Mouse (Mus musculus) midbrain, embryonic 15.5 days (tissue): ENCODE measurements at regions not wholly inside any gene's neighbourhood (a gene's known extent, or its start where the extent isn't known, plus 50 kb on each side); places are given as distances from the start of the nearest gene placed in this dataset.

Experiments
- ATAC-seq: fragments of 200-750 bp; cut with Nextera tagmentation; replicated peaks from 2 replicates; pipeline ENCODE4 v1.8.0; 2017; ENCODE audit warnings: moderate TSS enrichment
- H3K27ac ChIP-seq: fragments of 300-500 bp; sonication (generic); 2 replicates; pipeline ENCODE4 v1.5.1; 2015; ENCODE audit warnings: mild to moderate bottlenecking, inconsistent platforms
- H3K27me3 ChIP-seq: fragments of 300-500 bp; sonication (generic); replicated peaks from 2 replicates; pipeline ENCODE4 v1.6.1; 2015; ENCODE audit warnings: inconsistent platforms
- H3K36me3 ChIP-seq: fragments of 300-500 bp; sonication (generic); replicated peaks from 2 replicates; pipeline ENCODE4 v1.6.1; 2015; ENCODE audit warnings: inconsistent platforms
- H3K4me1 ChIP-seq: fragments of 300-500 bp; sonication (generic); 2 replicates; pipeline ENCODE4 v1.6.1; 2015; ENCODE audit warnings: inconsistent platforms
- H3K4me2 ChIP-seq: fragments of 300-500 bp; sonication (generic); 2 replicates; pipeline ENCODE4 v1.6.1; 2015; ENCODE audit warnings: inconsistent platforms, mild to moderate bottlenecking, moderate library complexity
- H3K4me3 ChIP-seq: fragments of 300-500 bp; sonication (generic); 2 replicates; pipeline ENCODE4 v1.5.1; 2015; ENCODE audit warnings: mild to moderate bottlenecking, inconsistent platforms
- H3K9ac ChIP-seq: fragments of 300-500 bp; sonication (generic); 2 replicates; pipeline ENCODE4 v1.6.1; 2015; ENCODE audit warnings: mild to moderate bottlenecking, inconsistent platforms
- H3K9me3 ChIP-seq: fragments of 300-500 bp; sonication (generic); 2 replicates; pipeline ENCODE4 v1.6.1; 2016; ENCODE audit warnings: inconsistent platforms
- WGBS: fragments of 180-500 bp; shearing (Covaris S2); methylation state at CpG from one replicate; pipeline ENCODE4 v1.1.7; 2015; ENCODE audit warnings: mixed read lengths; 5-methylcytosine and 5-hydroxymethylcytosine counted together

DNA sequence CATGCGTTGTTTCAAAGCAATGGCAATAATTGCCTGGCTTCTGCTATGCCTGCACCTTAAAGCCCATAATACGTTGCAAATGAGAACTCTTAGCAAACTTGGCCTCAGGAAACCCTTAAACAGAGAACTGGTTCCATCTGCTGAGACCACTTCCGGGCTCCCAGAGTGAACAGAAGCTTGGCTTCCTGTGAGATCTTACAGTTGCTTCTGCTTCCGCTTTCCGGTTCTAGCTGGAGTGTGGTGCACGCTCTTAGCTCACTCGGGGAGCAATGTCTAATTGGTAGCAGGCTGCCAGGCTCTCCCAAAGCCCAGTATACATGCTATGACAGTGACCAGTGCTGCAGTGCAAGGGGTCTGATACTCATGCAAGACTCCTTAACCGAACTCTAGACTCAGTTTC lies 109.7 kb upstream of the Tab2 start:
- Histone ChIP-seq H3K9me3 (no peaks in the 10 kb centered on the region), H3K27ac (no peak overlapping the region), H3K4me3 (no peak overlapping the region), H3K4me1 (no peaks in the 10 kb centered on the region), H3K9ac (no peak overlapping the region), H3K4me2 (no peak overlapping the region), H3K36me3 (no peaks in the 10 kb centered on the region), H3K27me3 (no peaks in the 10 kb centered on the region)
- ATAC-seq = no peak
- 92% methylated on average over 8 of the region's 8 CpGs for WGBS

DNA sequence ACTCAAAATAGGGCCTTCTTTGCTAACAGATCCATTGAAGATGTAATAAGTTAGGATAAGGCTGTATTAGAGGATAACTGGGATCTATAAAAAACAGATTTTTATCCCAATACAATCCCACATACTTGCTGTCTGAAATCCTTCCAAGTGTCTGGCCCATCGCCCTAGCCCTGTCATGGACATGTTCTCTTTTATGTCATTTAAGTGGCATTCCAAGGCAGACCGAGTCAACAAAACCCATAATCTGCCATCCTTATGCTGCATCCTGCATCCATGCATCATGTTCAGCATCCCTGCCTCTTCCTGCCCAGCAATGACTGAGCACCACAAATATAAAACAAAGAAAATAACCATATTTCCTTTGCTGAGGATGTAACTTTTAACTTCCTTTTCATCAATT lies 108.3 kb upstream of the Tab2 start:
- Histone ChIP-seq H3K9me3 (no peaks in the 10 kb centered on the region), H3K27me3 (no peaks in the 10 kb centered on the region), H3K4me2 (no peak overlapping the region), H3K4me3 (no peak overlapping the region), H3K36me3 (no peaks in the 10 kb centered on the region), H3K27ac (no peak overlapping the region), H3K9ac (no peak overlapping the region), H3K4me1 (no peaks in the 10 kb centered on the region)
- no peak for ATAC-seq
- WGBS = 82% methylated on average over 2 of the region's 2 CpGs

DNA sequence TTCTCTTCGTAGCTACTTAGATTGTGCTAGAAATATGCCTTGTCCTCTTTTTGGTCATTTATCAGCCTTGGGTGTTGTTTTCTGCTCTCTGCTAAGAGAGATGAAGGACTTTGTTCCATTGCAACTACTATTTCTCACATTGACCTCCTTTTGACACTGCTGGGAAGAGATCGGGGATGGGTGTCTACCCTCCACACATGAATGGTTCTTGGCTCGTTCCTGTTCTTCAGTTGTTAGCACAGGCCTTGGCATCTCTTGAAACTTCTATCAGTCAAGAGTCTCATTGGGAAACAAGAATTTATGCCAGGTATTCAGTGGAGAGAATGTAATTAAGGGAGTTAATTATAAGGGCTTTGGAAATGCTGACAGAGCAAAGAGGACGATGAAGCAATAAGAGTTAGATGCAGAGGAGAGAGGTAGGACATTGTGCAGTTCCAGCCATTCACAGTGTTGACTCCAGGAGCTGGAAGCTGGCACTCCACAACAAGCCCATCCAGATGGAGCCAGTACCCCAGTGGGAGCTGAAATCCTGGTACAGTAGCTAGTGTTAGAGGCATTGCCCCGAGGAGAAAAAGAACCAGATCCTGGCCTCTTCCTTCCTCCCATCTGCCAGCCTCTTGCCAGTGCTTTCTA lies 107.5 kb upstream of the Tab2 start:
- no peak overlapping the region for H3K4me3 ChIP-seq
- no peaks in the 10 kb centered on the region for H3K9me3 ChIP-seq
- no peak for ATAC-seq
- no peak overlapping the region for H3K9ac ChIP-seq
- no peak overlapping the region for H3K4me2 ChIP-seq
- 72% methylated on average over 5 of the region's 5 CpGs for WGBS
- H3K36me3 ChIP-seq = no peaks in the 10 kb centered on the region
- no peak overlapping the region for H3K27ac ChIP-seq
- H3K4me1 ChIP-seq = no peaks in the 10 kb centered on the region
- no peaks in the 10 kb centered on the region for H3K27me3 ChIP-seq

DNA sequence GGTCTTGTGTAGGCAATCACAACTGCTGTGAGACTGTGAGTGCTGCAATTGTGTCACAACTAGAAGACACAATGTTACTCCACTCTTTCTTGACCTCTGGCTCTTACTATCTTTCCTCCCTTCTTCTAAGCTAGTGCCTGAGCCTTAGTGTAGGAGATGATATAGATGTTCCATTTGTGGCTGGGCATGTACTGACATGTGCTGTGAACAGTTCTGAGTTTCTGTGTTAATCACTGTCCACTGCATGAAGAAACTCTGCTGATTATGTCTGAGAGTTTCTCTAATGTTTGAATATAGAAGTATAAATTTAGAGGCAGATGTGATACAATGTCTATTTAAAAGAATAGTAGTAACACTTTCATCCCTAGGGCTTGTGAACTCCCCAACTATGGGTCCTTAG lies 105.0 kb upstream of the Tab2 start:
- ATAC-seq = no peak

DNA sequence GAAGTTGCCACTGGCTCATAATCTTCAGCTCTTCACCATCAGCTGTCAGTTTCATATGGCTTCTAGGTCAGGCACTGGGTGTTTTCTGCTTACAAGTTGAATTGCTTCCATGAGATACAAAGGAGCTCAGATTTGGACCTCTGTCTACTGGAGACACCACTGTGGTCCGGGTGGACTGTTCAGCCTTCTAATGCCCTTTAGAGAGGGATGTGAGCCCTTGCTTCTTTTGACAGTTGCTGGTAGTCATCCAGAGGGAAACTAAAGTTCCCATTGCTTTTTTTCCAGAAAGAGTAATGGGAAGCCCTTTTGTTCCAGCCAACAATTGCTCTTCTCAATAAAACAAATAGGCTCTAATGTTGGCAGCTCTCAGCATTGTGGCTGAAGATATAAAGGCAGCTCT lies 103.7 kb upstream of the Tab2 start:
- 65% methylated on average over 1 of the region's 1 CpGs for WGBS
- Histone ChIP-seq H3K27me3 (no peaks in the 10 kb centered on the region), H3K9ac (no peak overlapping the region), H3K36me3 (no peaks in the 10 kb centered on the region), H3K9me3 (no peaks in the 10 kb centered on the region), H3K27ac (no peak overlapping the region), H3K4me1 (no peaks in the 10 kb centered on the region), H3K4me2 (no peak overlapping the region), H3K4me3 (no peak overlapping the region)
- no peak for ATAC-seq

More for the DNA sequence above, 105.0 kb upstream of the Tab2 start:
- no peak overlapping the region for H3K4me3 ChIP-seq
- H3K27me3 ChIP-seq = no peaks in the 10 kb centered on the region
- H3K4me2 ChIP-seq = no peak overlapping the region
- H3K27ac ChIP-seq = no peak overlapping the region
- H3K9me3 ChIP-seq = no peaks in the 10 kb centered on the region
- H3K9ac ChIP-seq = no peak overlapping the region
- no peaks in the 10 kb centered on the region for H3K36me3 ChIP-seq
- no peaks in the 10 kb centered on the region for H3K4me1 ChIP-seq

DNA sequence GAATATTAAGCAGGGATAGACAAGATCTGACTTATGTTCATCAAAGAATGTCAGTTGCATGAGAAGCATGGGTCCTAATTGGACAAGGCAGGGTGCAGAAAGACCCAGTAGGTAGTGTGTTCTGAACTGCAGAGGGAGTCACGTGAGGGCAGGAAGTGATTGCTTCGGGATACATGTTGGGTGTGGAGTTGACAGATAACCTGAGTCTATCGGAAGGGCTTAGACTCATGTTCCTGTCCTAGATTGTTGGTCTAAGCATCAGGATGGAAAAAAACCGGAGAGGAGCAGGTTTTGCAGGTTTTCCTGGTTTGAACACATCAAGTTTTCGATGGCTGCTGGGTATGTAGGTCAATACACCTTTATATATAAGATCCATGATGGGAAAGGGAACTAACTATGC lies 101.8 kb upstream of the Tab2 start:
- no peaks in the 10 kb centered on the region for H3K27me3 ChIP-seq
- H3K27ac ChIP-seq = no peak overlapping the region
- 86% methylated on average over 5 of the region's 5 CpGs for WGBS
- no peak overlapping the region for H3K4me2 ChIP-seq
- H3K36me3 ChIP-seq = no peaks in the 10 kb centered on the region
- H3K4me1 ChIP-seq = no peaks in the 10 kb centered on the region
- no peak for ATAC-seq
- no peak overlapping the region for H3K4me3 ChIP-seq
- no peak overlapping the region for H3K9ac ChIP-seq
- H3K9me3 ChIP-seq = no peaks in the 10 kb centered on the region

DNA sequence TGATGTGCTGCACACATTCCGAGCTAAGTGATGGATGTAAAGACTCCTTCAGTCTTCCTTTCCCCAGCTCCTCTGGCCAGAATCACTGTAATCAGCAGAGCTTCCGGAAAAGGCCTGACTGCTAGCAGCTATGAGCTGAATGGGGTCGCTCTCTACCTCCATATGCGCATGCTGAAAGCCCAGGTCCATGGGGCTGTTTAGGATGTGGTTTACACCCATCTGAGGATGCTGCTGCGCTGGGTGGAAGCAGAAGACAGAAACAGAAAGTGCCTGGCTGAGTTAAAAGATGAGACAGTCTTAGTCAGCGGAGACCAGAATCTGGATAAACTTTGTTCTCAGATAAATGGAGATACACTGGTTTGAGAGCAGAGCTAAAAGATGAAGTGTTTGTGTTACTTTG lies 99.3 kb upstream of the Tab2 start:
- Histone ChIP-seq H3K9me3 (no peaks in the 10 kb centered on the region), H3K27ac (no peak overlapping the region), H3K36me3 (no peaks in the 10 kb centered on the region), H3K4me3 (no peak overlapping the region), H3K27me3 (no peaks in the 10 kb centered on the region), H3K4me1 (no peaks in the 10 kb centered on the region), H3K9ac (no peak overlapping the region), H3K4me2 (no peak overlapping the region)
- no peak for ATAC-seq
- 82% methylated on average over 6 of the region's 6 CpGs for WGBS

DNA sequence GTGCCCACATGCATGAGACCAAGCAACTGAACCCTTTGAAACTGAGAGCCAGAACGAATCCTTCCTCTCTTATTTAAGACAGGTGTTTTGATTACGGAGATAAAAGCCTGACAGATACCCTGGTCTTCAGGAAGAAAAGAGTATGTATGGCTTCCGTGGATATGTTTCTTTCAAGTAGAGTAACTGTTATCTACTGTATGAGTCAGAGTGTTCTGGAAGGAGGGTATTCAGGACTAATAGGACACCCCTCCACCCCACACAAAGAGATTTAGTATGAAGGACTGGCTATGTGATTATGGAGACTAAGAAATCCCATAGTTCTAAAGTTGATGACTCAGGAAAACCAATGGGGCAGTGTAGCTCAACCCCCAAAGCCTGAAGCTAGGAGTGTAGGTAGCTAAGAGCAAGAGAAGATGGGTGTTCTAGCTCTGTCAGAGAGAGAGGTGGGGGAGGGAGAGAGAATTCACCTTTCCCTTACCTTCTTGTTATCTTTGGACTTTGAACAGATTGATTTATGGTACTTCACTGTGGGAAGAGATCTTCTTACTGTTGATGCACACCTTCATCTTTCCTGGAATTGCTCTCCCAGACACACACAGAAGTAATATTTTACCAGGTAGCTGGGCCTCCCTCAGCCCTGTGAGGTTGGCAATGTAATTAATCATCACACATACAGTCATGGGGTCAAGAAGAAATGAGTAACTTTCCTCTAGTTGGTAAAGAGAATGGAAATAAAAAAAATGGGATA lies 87.6 kb upstream of the Tab2 start:
- no peaks in the 10 kb centered on the region for H3K27me3 ChIP-seq
- H3K4me1 ChIP-seq = peaks cover 4% of the 10 kb centered on the region; the same call in 1 of the 2 replicates
- no peak overlapping the region for H3K4me2 ChIP-seq
- no peaks in the 10 kb centered on the region for H3K36me3 ChIP-seq
- WGBS = 97% methylated on average over 3 of the region's 3 CpGs
- ATAC-seq = no peak
- H3K4me3 ChIP-seq = no peak overlapping the region
- H3K27ac ChIP-seq = no peak overlapping the region
- H3K9me3 ChIP-seq = no peaks in the 10 kb centered on the region
- no peak overlapping the region for H3K9ac ChIP-seq

DNA sequence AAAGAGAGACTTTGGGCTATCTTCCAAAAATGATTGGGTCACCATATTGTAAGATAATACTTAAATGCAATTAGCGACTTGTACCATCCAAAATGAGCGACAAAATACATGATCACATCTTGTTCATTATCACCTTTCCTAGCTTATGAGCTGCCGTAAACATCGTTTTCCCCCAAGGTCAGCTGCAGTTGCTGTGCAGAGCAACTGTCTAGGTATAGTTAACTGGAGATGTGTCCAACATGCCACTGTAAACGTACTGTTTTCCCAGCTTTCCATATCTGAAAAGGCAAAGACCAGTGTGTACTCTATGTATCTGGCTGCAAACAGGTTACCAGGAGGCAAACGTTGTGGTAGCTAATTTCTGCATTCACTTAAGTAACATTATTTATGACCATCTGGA lies 86.3 kb upstream of the Tab2 start:
- H3K9ac ChIP-seq = no peak overlapping the region
- H3K4me1 ChIP-seq = peaks cover 15% of the 10 kb centered on the region
- no peaks in the 10 kb centered on the region for H3K36me3 ChIP-seq
- H3K4me2 ChIP-seq = no peak overlapping the region
- no peak overlapping the region for H3K4me3 ChIP-seq
- ATAC-seq = no peak
- no peaks in the 10 kb centered on the region for H3K9me3 ChIP-seq
- H3K27ac ChIP-seq = no peak overlapping the region
- 88% methylated on average over 6 of the region's 6 CpGs for WGBS
- H3K27me3 ChIP-seq = no peaks in the 10 kb centered on the region

DNA sequence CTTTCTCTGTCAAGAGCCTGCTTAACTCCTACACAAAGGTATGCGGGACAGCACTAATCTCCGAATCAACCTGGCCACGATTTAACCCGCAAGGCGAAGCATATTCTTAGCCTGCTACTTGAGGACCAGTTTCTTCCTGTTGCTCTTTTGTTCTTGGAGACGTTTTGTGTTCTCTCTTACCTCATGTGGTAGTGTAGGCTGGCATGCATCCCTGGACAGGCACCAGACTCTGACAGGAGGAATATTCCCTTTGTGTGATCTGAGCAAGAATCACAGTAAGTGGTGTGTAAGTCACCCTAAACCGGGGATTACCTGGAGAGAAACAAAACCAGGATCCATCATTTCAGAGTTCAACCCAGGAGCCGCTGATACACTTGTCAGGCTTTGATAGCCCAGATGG lies 85.8 kb upstream of the Tab2 start:
- ATAC-seq = no peak
- Histone ChIP-seq H3K4me3 (no peak overlapping the region), H3K4me2 (no peak overlapping the region), H3K27ac (no peak overlapping the region), H3K36me3 (no peaks in the 10 kb centered on the region), H3K9ac (no peak overlapping the region), H3K9me3 (no peaks in the 10 kb centered on the region), H3K27me3 (no peaks in the 10 kb centered on the region), H3K4me1 (peaks cover 15% of the 10 kb centered on the region)
- WGBS = 54% methylated on average over 8 of the region's 8 CpGs

DNA sequence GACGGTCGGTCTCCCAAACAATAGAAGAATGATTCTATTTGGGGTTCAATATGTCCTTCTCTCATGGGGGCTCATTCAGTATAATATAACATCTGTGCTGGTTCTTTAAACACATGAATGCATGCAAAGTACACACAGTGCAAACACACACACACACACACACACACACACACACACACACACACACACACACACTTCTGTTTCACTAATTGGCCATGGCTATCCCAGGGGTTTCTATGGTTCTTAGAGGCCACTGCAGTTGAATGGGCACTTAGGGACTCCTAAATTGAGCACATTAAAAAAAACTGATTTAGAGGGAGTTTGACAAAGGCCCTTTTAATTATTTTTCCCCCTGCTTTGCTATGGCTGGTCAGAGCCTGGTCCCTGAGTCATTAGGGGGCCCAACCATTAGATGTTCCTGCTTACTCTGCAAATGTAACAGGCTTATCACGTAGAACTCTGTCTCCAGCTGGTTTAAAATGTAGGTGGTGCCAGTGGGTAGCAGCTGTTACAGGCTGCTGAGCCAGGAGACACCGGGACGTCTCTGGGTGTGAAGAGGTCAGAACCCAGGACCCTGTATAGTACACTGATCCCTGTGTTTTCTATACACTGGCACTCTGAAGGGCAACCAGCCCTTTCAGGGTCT lies 82.1 kb upstream of the Tab2 start:
- Histone ChIP-seq H3K9me3 (no peaks in the 10 kb centered on the region), H3K36me3 (no peaks in the 10 kb centered on the region), H3K4me3 (no peak overlapping the region), H3K9ac (no peak overlapping the region), H3K27me3 (no peaks in the 10 kb centered on the region), H3K4me2 (no peak overlapping the region), H3K27ac (peak overlapping the region; percentile 57), H3K4me1 (peaks cover 15% of the 10 kb centered on the region)
- peak; percentile 91 for ATAC-seq
- WGBS = 5% methylated on average over 5 of the region's 5 CpGs

GRCm38 (mm10) chr10:8036293-8036692 lies 80.3 kb upstream of the Tab2 start:
- 56% methylated on average over 4 of the region's 4 CpGs for WGBS
- no peaks in the 10 kb centered on the region for H3K27me3 ChIP-seq
- H3K9ac ChIP-seq = no peak overlapping the region
- peaks cover 15% of the 10 kb centered on the region for H3K4me1 ChIP-seq
- no peaks in the 10 kb centered on the region for H3K36me3 ChIP-seq
- no peak overlapping the region for H3K4me3 ChIP-seq
- ATAC-seq = no peak
- peak overlapping the region; percentile 13; the same call in 1 of the 2 replicates for H3K27ac ChIP-seq
- no peak overlapping the region for H3K4me2 ChIP-seq
- no peaks in the 10 kb centered on the region for H3K9me3 ChIP-seq

- Histone ChIP-seq H3K4me1 (peaks cover 15% of the 10 kb centered on the region), H3K9ac (no peak overlapping the region), H3K4me2 (no peak overlapping the region), H3K27ac (peak overlapping the region; percentile 13; the same call in 1 of the 2 replicates), H3K36me3 (no peaks in the 10 kb centered on the region), H3K9me3 (no peaks in the 10 kb centered on the region), H3K4me3 (no peak overlapping the region), H3K27me3 (no peaks in the 10 kb centered on the region)
- no peak for ATAC-seq
- whole genome bisulfite sequencing = 8% methylated on average over 1 of the region's 1 CpGs
Measured at GRCm38 (mm10) chr10:8035310-8035709, 79.3 kb upstream of the Tab2 start.
